Mouse (Mus musculus) ES-Bruce4 (cell line): ENCODE results near the gene Myh7b. TPM values are rescaled to one million over a fixed set of nuclear protein-coding genes. Genes with fewer than 3 reads are reported as not detected.

Experiments
- H3K27ac ChIP-seq: 2 replicates; pipeline ENCODE4 v1.5.1; 2012; ENCODE audit warnings: low read length, inconsistent platforms; ENCODE audit not compliant: insufficient read depth
- H3K27me3 ChIP-seq: 2 replicates; pipeline ENCODE4 v1.6.1; 2012; ENCODE audit warnings: mild to moderate bottlenecking, low read length, inconsistent platforms; ENCODE audit not compliant: control insufficient read depth, poor library complexity, insufficient read depth, severe bottlenecking
- H3K36me3 ChIP-seq: 2 replicates; pipeline ENCODE4 v1.6.1; 2012; ENCODE audit warnings: inconsistent platforms, mild to moderate bottlenecking, low read length, moderate library complexity; ENCODE audit not compliant: control insufficient read depth, poor library complexity, insufficient read depth, severe bottlenecking
- H3K4me1 ChIP-seq: one replicate; pipeline ENCODE4 v1.8.1; 2011; ENCODE audit warnings: low read length; ENCODE audit not compliant: control insufficient read depth, insufficient read depth
- H3K4me3 ChIP-seq: 2 replicates; pipeline ENCODE4 v1.5.1; 2011; ENCODE audit warnings: low read depth, mild to moderate bottlenecking, low read length
- H3K9ac ChIP-seq: 2 replicates; pipeline ENCODE4 v1.6.1; 2012; ENCODE audit warnings: low read depth, mild to moderate bottlenecking, inconsistent platforms; ENCODE audit not compliant: poor library complexity, severe bottlenecking
- H3K9me3 ChIP-seq: replicated peaks from 2 replicates; pipeline ENCODE4 v1.6.1; 2012; ENCODE audit warnings: mild to moderate bottlenecking, low read length, inconsistent platforms; ENCODE audit not compliant: control insufficient read depth, poor library complexity, insufficient read depth, severe bottlenecking
- CTCF ChIP-seq: IDR thresholded peaks from one replicate; pipeline ENCODE4 v1.8.1; 2011; ENCODE audit warnings: low read depth, low read length
- EP300 ChIP-seq: IDR thresholded peaks from 2 replicates; pipeline ENCODE4 v1.6.1; 2011; ENCODE audit warnings: low read depth, low read length; ENCODE audit not compliant: insufficient read depth
- POLR2A ChIP-seq: IDR thresholded peaks from one replicate; pipeline ENCODE4 v1.8.1; 2011; ENCODE audit warnings: low read length; ENCODE audit not compliant: insufficient read depth
- polyA plus RNA-seq: library from polyadenylated mRNA; stranded (reverse); fragments of >200 nt; gene quantifications from 2 replicates; pipeline ENCODE4 v1.2.4, GENCODE M21; 2011; ENCODE audit warnings: low read depth; ENCODE audit not compliant: missing spikeins, insufficient read depth, insufficient read length

The Myh7b gene
- polyA plus RNA-seq, 1 experiment: 1.0 TPM

DNA sequence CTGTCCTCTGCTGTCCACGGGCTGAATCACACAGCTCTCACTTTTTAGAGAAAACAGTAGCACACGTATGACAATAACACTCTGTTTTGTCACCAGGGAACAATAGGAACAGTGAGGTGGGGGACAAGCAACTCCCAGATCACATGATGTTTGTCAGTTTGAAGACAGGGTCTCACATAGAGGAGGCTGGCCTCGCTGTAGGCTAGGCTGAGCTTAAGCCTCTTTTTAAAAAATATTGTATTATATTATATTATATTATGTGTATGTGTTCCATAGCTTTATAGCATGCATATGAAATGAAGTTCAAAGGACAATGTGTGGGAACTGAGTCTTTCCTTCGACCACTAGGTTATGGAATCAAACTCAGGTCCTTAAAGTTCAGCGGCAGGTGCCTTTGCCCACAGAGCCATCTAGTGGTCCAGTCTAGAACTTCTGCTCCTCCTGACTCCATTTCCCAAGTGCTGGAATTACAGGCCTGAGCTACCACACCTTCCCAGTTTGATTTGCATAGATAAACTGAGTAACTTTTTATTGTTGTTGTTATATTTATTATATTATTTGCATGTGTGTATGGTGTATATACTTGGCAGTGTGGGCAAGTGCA is 27.0 kb upstream of the Myh7b start:
- TF ChIP-seq EP300 (no peak), CTCF (peak; percentile 85), POLR2A (no peak)
- H3K9ac ChIP-seq: no peak overlapping the region
- H3K9me3 ChIP-seq: no peaks in the 10 kb centered on the region
- no peak overlapping the region for H3K27ac ChIP-seq
- H3K27me3 ChIP-seq: no peaks in the 10 kb centered on the region
- no peaks in the 10 kb centered on the region for H3K36me3 ChIP-seq
- H3K4me1 ChIP-seq: no peaks in the 10 kb centered on the region
- no peak overlapping the region for H3K4me3 ChIP-seq

DNA sequence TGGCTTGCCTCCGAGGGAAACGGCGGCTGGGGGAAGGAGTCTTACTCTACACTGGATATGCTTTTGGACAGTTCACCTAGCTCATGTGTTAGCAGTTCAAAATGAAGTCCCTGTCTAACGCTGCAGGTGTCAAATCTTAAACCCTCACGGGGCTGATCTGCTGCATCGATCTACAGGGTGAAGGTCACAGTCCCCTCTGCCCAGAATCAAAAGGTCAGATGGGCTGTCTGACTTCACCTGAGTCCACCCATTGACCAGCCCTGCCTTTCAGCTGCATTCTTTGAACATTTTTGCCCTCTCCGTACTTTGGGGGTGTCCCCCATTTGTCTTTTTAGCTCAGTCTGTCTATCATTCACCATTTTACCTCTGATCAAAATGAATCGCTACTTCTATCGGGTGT is 25.9 kb upstream of the Myh7b start:
- H3K9ac ChIP-seq: no peak overlapping the region
- peaks cover 2% of the 10 kb centered on the region for H3K4me1 ChIP-seq
- no peaks in the 10 kb centered on the region for H3K36me3 ChIP-seq
- TF ChIP-seq CTCF (no peak), EP300 (no peak), POLR2A (no peak)
- H3K9me3 ChIP-seq: no peaks in the 10 kb centered on the region
- no peak overlapping the region for H3K4me3 ChIP-seq
- no peaks in the 10 kb centered on the region for H3K27me3 ChIP-seq
- H3K27ac ChIP-seq: no peak overlapping the region

DNA sequence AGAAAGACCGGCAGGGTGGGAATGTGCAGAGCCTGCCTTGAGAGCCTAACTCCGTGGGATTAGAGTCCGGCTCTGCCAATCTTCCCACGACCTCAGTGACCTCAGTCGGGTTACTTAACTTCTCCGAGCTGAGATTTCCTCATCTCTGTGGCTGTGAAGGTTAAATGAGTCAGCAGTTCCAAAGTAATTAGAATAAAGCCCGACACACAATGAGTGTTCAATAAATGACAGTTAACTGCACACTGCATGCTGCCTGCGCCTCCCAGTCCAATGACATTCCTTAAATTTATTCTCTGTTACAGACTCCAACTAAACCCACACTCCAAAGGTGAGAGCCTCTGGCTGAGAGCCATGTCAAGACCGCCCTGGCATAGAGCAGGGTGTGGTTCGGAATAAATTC is 25.5 kb upstream of the Myh7b start:
- no peaks in the 10 kb centered on the region for H3K27me3 ChIP-seq
- no peak overlapping the region for H3K4me3 ChIP-seq
- H3K4me1 ChIP-seq: peaks cover 2% of the 10 kb centered on the region
- no peak overlapping the region for H3K27ac ChIP-seq
- no peaks in the 10 kb centered on the region for H3K9me3 ChIP-seq
- H3K36me3 ChIP-seq: no peaks in the 10 kb centered on the region
- TF ChIP-seq EP300: no peak
- no peak overlapping the region for H3K9ac ChIP-seq

DNA sequence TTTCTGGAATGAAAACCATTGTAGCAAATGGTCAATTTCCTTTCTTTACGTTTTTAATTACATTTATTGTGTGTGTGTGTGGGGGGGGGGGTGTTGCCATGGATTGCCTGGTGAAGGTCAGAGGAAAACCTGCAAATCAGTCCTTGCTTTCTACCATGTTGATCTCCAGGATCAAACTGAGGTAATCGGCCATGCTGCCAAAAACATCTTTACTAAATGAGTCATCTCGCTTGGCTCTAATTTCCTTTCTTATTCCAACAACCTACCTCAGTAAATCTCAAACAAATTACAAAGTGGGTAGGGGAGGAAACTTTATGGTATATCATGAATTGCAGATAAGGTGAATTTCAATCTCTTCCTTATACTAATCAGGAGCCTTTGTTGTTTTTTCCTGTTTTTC is 22.9 kb upstream of the Myh7b start:
- Histone ChIP-seq H3K9me3 (no peaks in the 10 kb centered on the region), H3K9ac (no peak overlapping the region), H3K4me3 (no peak overlapping the region), H3K27ac (no peak overlapping the region), H3K4me1 (peaks cover 2% of the 10 kb centered on the region), H3K36me3 (no peaks in the 10 kb centered on the region), H3K27me3 (no peaks in the 10 kb centered on the region)
- TF ChIP-seq POLR2A (no peak), CTCF (no peak)

DNA sequence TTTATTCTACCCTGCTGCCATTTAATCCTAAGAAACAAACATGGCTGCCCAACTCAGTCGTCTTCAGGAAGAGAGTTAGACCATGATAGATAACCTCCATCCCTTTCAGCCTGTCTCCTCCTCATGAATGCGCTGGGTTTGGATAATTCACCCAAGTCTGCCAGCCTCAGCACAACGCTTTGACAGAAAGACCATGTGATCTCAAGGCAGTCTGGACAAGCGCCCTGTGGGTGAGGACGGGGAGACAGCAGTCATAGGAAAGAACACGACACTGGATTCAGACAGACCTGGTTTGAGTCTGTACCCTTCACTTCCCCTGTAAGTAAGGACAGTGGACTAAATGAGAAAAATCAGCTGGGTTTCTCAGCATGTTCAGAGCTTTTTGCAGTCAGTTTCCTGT is 21.5 kb upstream of the Myh7b start:
- Histone ChIP-seq H3K4me1 (peaks cover 2% of the 10 kb centered on the region), H3K27ac (no peak overlapping the region), H3K27me3 (no peaks in the 10 kb centered on the region), H3K4me3 (no peak overlapping the region), H3K9me3 (no peaks in the 10 kb centered on the region), H3K9ac (no peak overlapping the region), H3K36me3 (no peaks in the 10 kb centered on the region)
- TF ChIP-seq CTCF: no peak
- TF ChIP-seq POLR2A: no peak
- TF ChIP-seq EP300: no peak

DNA sequence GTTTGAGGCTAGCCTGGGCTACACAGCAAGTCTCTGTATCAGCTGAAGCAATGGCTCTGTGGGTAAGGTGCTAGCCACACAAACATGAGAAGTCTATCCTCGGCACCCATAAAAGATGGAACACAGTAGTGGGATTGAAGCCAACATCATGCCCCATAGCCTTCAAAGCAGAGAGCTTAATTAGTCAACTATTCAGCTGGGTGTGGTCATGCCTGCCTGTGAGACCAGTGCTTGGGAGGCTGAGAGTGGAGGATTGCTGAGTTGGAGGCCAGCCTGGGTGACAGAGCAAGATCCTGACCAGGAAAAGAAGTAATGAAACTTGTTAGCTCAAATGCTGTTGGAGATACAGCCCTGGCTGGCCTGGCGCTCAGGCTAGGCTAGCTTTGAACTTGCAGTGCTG is 20.1 kb upstream of the Myh7b start:
- Histone ChIP-seq H3K9ac (no peak overlapping the region), H3K36me3 (no peaks in the 10 kb centered on the region), H3K4me3 (no peak overlapping the region), H3K9me3 (no peaks in the 10 kb centered on the region), H3K4me1 (peaks cover 2% of the 10 kb centered on the region), H3K27ac (no peak overlapping the region), H3K27me3 (no peaks in the 10 kb centered on the region)
- TF ChIP-seq CTCF (no peak), POLR2A (no peak), EP300 (no peak)
